Mouse (Mus musculus) embryonic facial prominence, embryonic 13.5 days (tissue): Measurements from ENCODE around the gene Hist1h2bc. TPM values are rescaled to one million over a fixed set of nuclear protein-coding genes. Genes with fewer than 3 reads are reported as not detected.
"Not testable (repeated sequence)": the region's sequence is repeated elsewhere in the genome, so short reads cannot be mapped to it uniquely, and the experiment has no call there.

ENCODE experiments used
- ATAC-seq: fragments of 200-750 bp; cut with Nextera tagmentation; 2 replicates; pipeline ENCODE4 v1.8.0; 2017; ENCODE audit warnings: low read depth; ENCODE audit not compliant: insufficient number of reproducible peaks, insufficient read depth, low FRiP score, low TSS enrichment
- H3K27ac ChIP-seq: fragments of 300-500 bp; sonication (generic); 2 replicates; pipeline ENCODE4 v1.5.1; 2015; ENCODE audit warnings: moderate library complexity, mild to moderate bottlenecking, inconsistent platforms
- H3K27me3 ChIP-seq: fragments of 300-500 bp; sonication (generic); 2 replicates; pipeline ENCODE4 v1.6.1; 2015; ENCODE audit warnings: mild to moderate bottlenecking, inconsistent platforms
- H3K36me3 ChIP-seq: fragments of 300-500 bp; sonication (generic); 2 replicates; pipeline ENCODE4 v1.6.1; 2015; ENCODE audit warnings: mild to moderate bottlenecking, inconsistent platforms
- H3K4me1 ChIP-seq: fragments of 300-500 bp; sonication (generic); 2 replicates; pipeline ENCODE4 v1.6.1; 2015; ENCODE audit warnings: inconsistent platforms
- H3K4me2 ChIP-seq: fragments of 300-500 bp; sonication (generic); 2 replicates; pipeline ENCODE4 v1.6.1; 2015; ENCODE audit warnings: moderate library complexity, mild to moderate bottlenecking, inconsistent platforms
- H3K4me3 ChIP-seq: fragments of 300-500 bp; sonication (generic); 2 replicates; pipeline ENCODE4 v1.5.1; 2015; ENCODE audit warnings: mild to moderate bottlenecking, inconsistent platforms
- H3K9ac ChIP-seq: fragments of 300-500 bp; sonication (generic); 2 replicates; pipeline ENCODE4 v1.6.1; 2015; ENCODE audit warnings: mild to moderate bottlenecking, inconsistent platforms
- H3K9me3 ChIP-seq: fragments of 300-500 bp; sonication (generic); 2 replicates; pipeline ENCODE4 v1.6.1; 2016; ENCODE audit warnings: inconsistent platforms
- WGBS: fragments of 180-500 bp; shearing (Covaris S2); methylation state at CpG from one replicate; pipeline ENCODE4 v1.1.7; 2015; ENCODE audit warnings: mixed read lengths; 5-methylcytosine and 5-hydroxymethylcytosine counted together
- polyA plus RNA-seq: library from polyadenylated mRNA; unstranded; fragments of >200 nt; fragmentation: Nextera tagmentation; extraction: Ambion mirVana; gene quantifications from 2 replicates; pipeline ENCODE4 v1.2.1, GENCODE M21; 2015

Gene Hist1h2bc
- polyA plus RNA-seq, 1 experiment from 2014 or later, result 39.3 TPM

DNA sequence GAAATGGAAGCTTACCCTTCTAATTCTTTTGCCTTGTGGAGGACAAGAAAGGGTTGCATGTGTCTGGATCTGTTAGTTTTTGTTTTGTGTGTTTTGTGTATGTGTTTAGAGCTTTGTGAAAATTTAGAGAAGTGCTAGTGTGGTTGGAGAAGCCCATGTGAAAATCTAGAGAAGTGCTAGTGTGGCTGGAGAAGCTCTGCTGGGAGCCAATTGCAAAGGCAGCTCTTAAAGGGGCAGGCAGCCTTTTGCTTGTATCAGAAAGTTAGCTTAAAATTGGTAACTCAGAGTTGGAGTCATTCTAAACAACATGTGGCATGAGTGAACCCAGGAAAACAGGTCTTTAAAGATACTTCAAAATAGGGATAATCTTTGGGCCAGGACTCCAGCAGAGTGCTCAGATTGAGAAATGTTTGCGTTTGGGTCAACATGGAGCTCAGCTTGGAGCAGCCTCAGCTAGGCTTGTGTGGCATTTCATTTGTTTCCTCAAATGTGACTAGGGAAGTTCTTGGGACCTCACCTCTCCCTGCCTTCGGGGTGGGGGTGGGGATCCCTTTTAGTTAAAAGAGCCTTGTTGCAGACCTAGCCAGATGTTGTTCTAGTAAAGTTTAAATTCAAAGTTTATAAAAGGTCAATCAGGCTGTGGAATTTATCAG lies 33.7 kb downstream of the Hist1h2bc start:
- H3K9ac ChIP-seq, ATAC-seq, H3K4me2 ChIP-seq, H3K4me1 ChIP-seq, H3K27ac ChIP-seq, H3K4me3 ChIP-seq, H3K9me3 ChIP-seq, H3K36me3 ChIP-seq, H3K27me3 ChIP-seq: not testable (repeated sequence)
- WGBS, result 16% methylated on average over 2 of the region's 2 CpGs

DNA sequence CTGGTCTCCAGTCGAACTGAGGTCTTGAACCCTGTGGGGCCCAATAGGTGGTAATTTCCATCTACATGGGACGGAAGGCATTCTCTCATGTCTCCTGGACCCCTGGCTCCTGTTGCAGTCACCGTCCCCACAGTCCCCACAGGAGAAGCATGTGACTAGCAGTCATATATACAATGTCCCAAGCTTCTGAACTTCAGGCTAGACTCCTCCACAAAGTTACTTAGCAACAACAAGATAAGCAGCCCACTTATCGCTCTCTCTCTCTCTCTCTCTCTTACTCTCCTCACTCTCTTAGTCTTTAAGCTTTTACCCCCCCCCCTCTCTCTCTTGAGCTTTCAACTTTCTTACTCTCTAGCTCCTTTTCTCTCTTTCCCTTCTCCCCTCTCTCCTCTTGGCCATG lies 40.2 kb downstream of the Hist1h2bc start:
- no peak overlapping the region for H3K4me2 ChIP-seq
- H3K27me3 ChIP-seq, result no peaks in the 10 kb centered on the region
- WGBS, result 92% methylated on average over 4 of the region's 4 CpGs
- H3K9ac ChIP-seq, result no peak overlapping the region
- H3K4me3 ChIP-seq, result no peak overlapping the region
- ATAC-seq, result no peak
- no peaks in the 10 kb centered on the region for H3K9me3 ChIP-seq
- H3K4me1 ChIP-seq, result no peaks in the 10 kb centered on the region
- H3K36me3 ChIP-seq, result no peaks in the 10 kb centered on the region
- H3K27ac ChIP-seq, result no peak overlapping the region

DNA sequence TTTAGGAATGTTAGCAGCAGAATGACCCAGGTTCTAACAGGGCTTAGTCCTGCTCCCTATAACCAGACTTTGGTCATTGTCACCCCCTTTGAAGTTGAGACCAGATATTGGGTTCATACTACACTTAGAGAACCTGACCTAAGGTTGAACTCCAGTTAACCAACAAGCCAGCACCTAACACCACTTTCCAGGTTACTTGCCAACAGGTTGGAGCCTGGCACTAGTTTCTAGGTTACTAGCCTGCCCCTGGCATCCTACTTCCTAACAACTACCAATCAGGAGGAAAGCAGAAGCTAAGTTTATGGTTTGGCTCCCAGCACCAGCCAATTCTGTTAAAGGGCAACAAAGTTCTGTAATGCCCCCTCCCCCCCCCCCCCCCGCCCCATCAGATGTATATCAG lies 41.2 kb downstream of the Hist1h2bc start:
- Histone ChIP-seq H3K9ac (no peak overlapping the region), H3K4me2 (no peak overlapping the region), H3K27ac (no peak overlapping the region), H3K36me3 (no peaks in the 10 kb centered on the region), H3K4me3 (no peak overlapping the region), H3K4me1 (no peaks in the 10 kb centered on the region), H3K27me3 (no peaks in the 10 kb centered on the region), H3K9me3 (no peaks in the 10 kb centered on the region)
- WGBS, result 40% methylated on average over 1 of the region's 1 CpGs
- no peak for ATAC-seq

DNA sequence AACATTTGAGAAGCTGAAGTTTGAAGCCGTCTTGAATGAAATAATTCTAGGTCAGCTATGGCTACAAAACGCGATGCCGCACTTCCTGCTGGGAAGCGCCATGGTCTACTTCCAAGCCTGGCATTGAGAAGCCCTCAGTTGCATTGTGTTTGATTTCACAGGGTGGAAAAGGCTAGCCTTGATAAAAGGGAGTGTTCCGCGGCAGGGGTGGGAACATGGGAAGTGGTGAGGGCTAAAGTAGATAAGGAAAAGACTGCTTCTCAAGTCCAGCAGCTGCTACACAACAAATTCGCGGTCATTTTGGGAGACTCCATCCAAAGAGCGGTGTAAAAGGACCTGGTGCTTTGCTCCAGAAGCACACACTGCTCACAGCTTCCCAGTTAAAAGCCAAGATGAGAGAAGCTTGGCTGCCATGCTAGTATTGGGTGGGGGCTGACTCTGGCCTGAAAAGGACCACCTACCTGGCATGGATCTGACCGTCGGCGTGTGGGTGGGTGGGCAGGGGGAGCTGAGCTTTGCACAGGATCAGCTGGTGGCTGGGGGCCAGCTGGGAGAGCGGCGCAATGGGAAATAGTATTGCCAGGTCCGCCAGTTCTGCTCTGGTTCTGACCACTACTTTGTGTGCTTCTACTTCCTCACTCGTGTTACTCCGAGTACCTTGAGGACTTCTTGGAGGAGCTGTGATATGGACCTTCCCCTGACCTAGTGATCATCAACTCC lies 44.6 kb downstream of the Hist1h2bc start:
- H3K4me3 ChIP-seq, result no peak overlapping the region
- no peaks in the 10 kb centered on the region for H3K4me1 ChIP-seq
- no peaks in the 10 kb centered on the region for H3K9me3 ChIP-seq
- no peaks in the 10 kb centered on the region for H3K36me3 ChIP-seq
- ATAC-seq, result no peak
- H3K4me2 ChIP-seq, result no peak overlapping the region
- no peak overlapping the region for H3K27ac ChIP-seq
- WGBS, result 90% methylated on average over 18 of the region's 18 CpGs
- no peak overlapping the region for H3K9ac ChIP-seq
- H3K27me3 ChIP-seq, result no peaks in the 10 kb centered on the region

DNA sequence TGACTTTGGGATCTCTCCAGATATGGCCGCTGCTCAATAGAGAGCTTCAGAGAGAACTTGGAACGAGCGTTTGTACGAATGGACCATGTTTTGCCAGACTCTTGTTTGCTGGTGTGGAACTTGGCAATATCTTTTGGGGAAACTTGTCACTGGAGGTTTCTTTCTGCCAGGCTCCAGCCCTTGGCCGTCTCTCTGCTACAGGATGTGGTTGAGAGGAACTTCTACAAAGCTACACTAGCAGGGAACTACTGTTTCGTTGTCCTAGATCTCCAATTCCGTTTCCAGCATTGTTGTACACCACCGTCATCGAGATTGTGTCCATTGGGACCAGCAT lies 45.2 kb downstream of the Hist1h2bc start:
- Histone ChIP-seq H3K27me3 (no peaks in the 10 kb centered on the region), H3K4me1 (no peaks in the 10 kb centered on the region), H3K4me3 (no peak overlapping the region), H3K9me3 (no peaks in the 10 kb centered on the region), H3K27ac (no peak overlapping the region), H3K36me3 (no peaks in the 10 kb centered on the region), H3K9ac (no peak overlapping the region), H3K4me2 (no peak overlapping the region)
- 93% methylated on average over 9 of the region's 9 CpGs for WGBS
- ATAC-seq, result no peak

- no peak for ATAC-seq
- Histone ChIP-seq H3K9ac (no peak overlapping the region), H3K27me3 (no peaks in the 10 kb centered on the region), H3K4me2 (no peak overlapping the region), H3K4me3 (no peak overlapping the region), H3K4me1 (no peaks in the 10 kb centered on the region), H3K36me3 (no peaks in the 10 kb centered on the region), H3K9me3 (no peaks in the 10 kb centered on the region), H3K27ac (no peak overlapping the region)
- 94% methylated on average over 5 of the region's 5 CpGs for WGBS
These were observed 45.7 kb downstream of the Hist1h2bc start for GRCm38 (mm10) chr13:23729706-23730105.

DNA sequence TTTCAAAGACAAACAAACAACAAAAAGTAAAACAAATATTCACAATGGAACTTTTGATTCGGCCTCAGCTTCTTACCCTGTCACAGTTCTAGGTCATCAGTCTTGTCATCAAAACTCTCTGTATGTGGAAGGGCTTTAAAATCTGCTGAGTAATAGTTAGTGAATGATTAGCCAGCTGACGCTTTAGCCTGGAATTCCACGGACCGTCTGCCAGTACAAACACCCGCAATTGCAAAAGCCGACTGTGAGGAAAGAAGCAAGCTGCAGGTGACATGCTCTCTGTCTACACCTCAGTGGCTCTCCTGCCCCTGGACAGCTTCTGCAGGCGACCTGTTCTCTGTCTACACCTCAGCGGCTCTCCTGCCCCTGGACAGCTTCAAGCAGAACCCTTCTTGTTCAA lies 46.5 kb downstream of the Hist1h2bc start:
- 50% methylated on average over 8 of the region's 8 CpGs for WGBS
- ATAC-seq, result no peak
- Histone ChIP-seq H3K27ac (no peak overlapping the region), H3K4me2 (no peak overlapping the region), H3K27me3 (no peaks in the 10 kb centered on the region), H3K9ac (no peak overlapping the region), H3K36me3 (no peaks in the 10 kb centered on the region), H3K9me3 (no peaks in the 10 kb centered on the region), H3K4me3 (no peak overlapping the region), H3K4me1 (no peaks in the 10 kb centered on the region)

GRCm38 (mm10) chr13:23732156-23732804 lies 48.3 kb downstream of the Hist1h2bc start:
- Histone ChIP-seq H3K9me3 (no peaks in the 10 kb centered on the region), H3K36me3 (no peaks in the 10 kb centered on the region), H3K4me2 (no peak overlapping the region), H3K9ac (no peak overlapping the region), H3K4me1 (no peaks in the 10 kb centered on the region), H3K4me3 (no peak overlapping the region), H3K27me3 (no peaks in the 10 kb centered on the region), H3K27ac (no peak overlapping the region)
- 24% methylated on average over 8 of the region's 8 CpGs for WGBS
- ATAC-seq, result no peak

DNA sequence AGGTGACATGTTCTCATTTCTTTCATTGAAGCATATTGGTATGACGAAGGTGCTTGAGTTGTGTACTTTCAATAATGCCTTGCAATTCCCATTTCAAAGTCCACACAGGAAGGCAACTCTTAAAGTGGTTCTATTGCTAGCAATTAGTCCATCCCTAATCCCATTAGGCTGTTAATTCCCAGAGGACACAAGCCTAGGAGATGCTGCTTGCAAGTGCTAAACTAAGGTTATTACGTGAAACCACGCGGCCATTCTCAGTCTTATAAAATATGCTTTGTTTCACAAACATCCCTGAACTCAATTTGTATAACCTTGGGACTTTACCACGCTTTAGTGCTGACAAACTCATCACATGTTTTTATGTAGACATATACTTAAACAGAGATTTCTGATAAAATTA lies 53.1 kb downstream of the Hist1h2bc start:
- no peak overlapping the region for H3K9ac ChIP-seq
- H3K27ac ChIP-seq, result no peak overlapping the region
- peaks cover 5% of the 10 kb centered on the region; the same call in 1 of the 2 replicates for H3K4me1 ChIP-seq
- H3K36me3 ChIP-seq, result no peaks in the 10 kb centered on the region
- H3K9me3 ChIP-seq, result no peaks in the 10 kb centered on the region
- 82% methylated on average over 5 of the region's 5 CpGs for WGBS
- no peaks in the 10 kb centered on the region for H3K27me3 ChIP-seq
- ATAC-seq, result no peak
- H3K4me2 ChIP-seq, result no peak overlapping the region
- no peak overlapping the region for H3K4me3 ChIP-seq

DNA sequence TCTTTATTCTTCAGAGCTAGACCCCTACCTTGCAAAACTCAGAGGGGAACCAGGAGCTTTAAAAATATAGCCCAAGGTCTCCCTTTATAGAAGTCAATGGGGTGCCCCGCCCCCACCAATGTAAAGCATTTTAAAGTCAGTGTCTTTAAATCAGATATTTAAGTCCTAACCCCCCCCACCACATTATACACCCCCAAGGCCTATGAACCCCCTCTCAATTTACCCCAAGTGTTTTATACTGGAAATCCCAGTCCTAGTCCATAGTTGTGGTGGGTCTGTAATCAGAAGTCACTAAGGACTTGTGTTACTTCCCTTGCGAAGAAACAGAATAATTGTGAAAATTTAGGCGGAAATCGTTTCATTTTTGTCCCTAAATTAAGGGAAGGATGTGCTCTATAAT lies 54.0 kb downstream of the Hist1h2bc start:
- Histone ChIP-seq H3K36me3 (no peaks in the 10 kb centered on the region), H3K4me2 (peak overlapping the region; percentile 97), H3K4me3 (peak overlapping the region; percentile 65), H3K9ac (peak overlapping the region; percentile 89), H3K27ac (peak overlapping the region; percentile 99), H3K27me3 (no peaks in the 10 kb centered on the region), H3K4me1 (peaks cover 5% of the 10 kb centered on the region; the same call in 1 of the 2 replicates), H3K9me3 (no peaks in the 10 kb centered on the region)
- WGBS, result 20% methylated on average over 4 of the region's 4 CpGs
- no peak for ATAC-seq

DNA sequence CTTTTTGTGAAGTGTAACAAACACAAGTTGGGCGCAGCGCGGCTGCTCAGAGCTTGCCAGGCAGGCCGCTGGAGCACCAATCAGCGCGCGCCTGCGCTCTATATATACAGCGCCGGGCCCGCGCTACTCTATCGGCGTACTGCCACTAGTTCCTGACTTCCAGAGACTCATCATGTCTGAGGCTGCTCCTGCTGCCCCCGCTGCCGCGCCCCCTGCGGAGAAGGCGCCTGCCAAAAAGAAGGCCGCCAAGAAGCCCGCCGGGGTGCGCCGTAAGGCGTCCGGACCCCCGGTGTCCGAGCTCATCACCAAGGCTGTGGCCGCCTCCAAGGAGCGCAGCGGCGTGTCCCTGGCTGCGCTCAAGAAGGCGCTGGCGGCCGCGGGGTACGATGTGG lies 54.7 kb downstream of the Hist1h2bc start, which contains the start of gene Hist1h1c:
Gene Hist1h1c (plus strand): TSS at position 132 of the 392 bp plus-strand sequence.
- peak; percentile 92 for ATAC-seq
- no peaks in the 10 kb centered on the region for H3K27me3 ChIP-seq
- peak within 1 kb of the TSS; percentile 97 for H3K4me2 ChIP-seq
- H3K36me3 ChIP-seq, result no peaks in the 10 kb centered on the region
- peak within 1 kb of the TSS; percentile 65 for H3K4me3 ChIP-seq
- peaks cover 9% of the 10 kb centered on the region; the same call in 1 of the 2 replicates for H3K4me1 ChIP-seq
- WGBS, result under 1% methylated on average over 38 of the region's 38 CpGs
- H3K27ac ChIP-seq, result peak within 1 kb of the TSS; percentile 99
- peak within 1 kb of the TSS; percentile 89 for H3K9ac ChIP-seq
- no peaks in the 10 kb centered on the region for H3K9me3 ChIP-seq
